Mouse (Mus musculus): ENCODE measurements around the gene Slc35f1. TPM values are rescaled to one million over a fixed set of nuclear protein-coding genes. Genes with fewer than 3 reads are reported as not detected.

Gene Slc35f1
- polyA plus RNA-seq, 1 experiment from 2014 or later = 2.3 TPM

GRCm38 (mm10) chr10:52932159-52932558 lies 241.8 kb downstream of the Slc35f1 start:
- no peak overlapping the region for H3K9ac ChIP-seq (ENCODE audit: low read length)
- no peaks in the 10 kb centered on the region for H3K9me3 ChIP-seq (ENCODE audit: control insufficient read depth, low read length)
- H3K4me2 ChIP-seq (ENCODE audit: low read length) = no peak overlapping the region
- no peak overlapping the region for H3K27ac ChIP-seq (ENCODE audit: low read depth)
- ATAC-seq (replicated peaks; ENCODE audit: low FRiP score, low TSS enrichment, low read depth) = no peak
- WGBS = 57% methylated on average over 1 of the region's 1 CpGs
- H3K4me3 ChIP-seq (ENCODE audit: low read depth, low read length) = no peak overlapping the region
- H3K27me3 ChIP-seq (replicated peaks; ENCODE audit: control insufficient read depth, insufficient read depth, low read length) = no peaks in the 10 kb centered on the region
- no peaks in the 10 kb centered on the region for H3K4me1 ChIP-seq (replicated peaks; ENCODE audit: control insufficient read depth, insufficient read depth, low read length)
- DNase-seq (ENCODE audit: low spot score) = no peak
- no peaks in the 10 kb centered on the region for H3K36me3 ChIP-seq (ENCODE audit: control insufficient read depth, insufficient read depth, low read length)

DNA sequence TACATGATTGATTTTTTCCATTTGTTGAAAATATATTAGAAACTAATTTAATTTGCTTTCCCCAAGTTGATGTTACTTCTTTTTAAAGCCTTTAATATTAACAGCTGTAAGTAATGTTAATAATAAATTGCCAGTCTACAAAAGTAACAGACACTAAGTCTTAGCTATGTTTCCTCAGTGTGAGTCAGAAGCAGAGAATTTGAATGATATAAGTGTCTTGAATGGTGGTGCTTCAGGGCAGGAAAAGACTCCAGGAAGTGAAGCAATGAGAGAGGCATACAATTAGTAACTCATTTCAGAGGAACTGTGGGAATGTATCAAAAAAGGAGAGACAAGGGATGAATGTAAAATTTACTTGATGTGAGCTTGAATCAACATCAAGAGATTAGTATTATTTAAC lies 244.3 kb downstream of the Slc35f1 start:
- no peaks in the 10 kb centered on the region for H3K27me3 ChIP-seq (replicated peaks; ENCODE audit: control insufficient read depth, insufficient read depth, low read length)
- no peak overlapping the region for H3K27ac ChIP-seq (ENCODE audit: low read depth)
- ATAC-seq (replicated peaks; ENCODE audit: low FRiP score, low TSS enrichment, low read depth) (no peak), DNase-seq (ENCODE audit: low spot score) (no peak)
- no peak overlapping the region for H3K4me3 ChIP-seq (ENCODE audit: low read depth, low read length)
- no peak overlapping the region for H3K9ac ChIP-seq (ENCODE audit: low read length)
- no peak overlapping the region for H3K4me2 ChIP-seq (ENCODE audit: low read length)
- H3K36me3 ChIP-seq (ENCODE audit: control insufficient read depth, insufficient read depth, low read length) = no peaks in the 10 kb centered on the region
- no peaks in the 10 kb centered on the region for H3K9me3 ChIP-seq (ENCODE audit: control insufficient read depth, low read length)
- H3K4me1 ChIP-seq (replicated peaks; ENCODE audit: control insufficient read depth, insufficient read depth, low read length) = no peaks in the 10 kb centered on the region

DNA sequence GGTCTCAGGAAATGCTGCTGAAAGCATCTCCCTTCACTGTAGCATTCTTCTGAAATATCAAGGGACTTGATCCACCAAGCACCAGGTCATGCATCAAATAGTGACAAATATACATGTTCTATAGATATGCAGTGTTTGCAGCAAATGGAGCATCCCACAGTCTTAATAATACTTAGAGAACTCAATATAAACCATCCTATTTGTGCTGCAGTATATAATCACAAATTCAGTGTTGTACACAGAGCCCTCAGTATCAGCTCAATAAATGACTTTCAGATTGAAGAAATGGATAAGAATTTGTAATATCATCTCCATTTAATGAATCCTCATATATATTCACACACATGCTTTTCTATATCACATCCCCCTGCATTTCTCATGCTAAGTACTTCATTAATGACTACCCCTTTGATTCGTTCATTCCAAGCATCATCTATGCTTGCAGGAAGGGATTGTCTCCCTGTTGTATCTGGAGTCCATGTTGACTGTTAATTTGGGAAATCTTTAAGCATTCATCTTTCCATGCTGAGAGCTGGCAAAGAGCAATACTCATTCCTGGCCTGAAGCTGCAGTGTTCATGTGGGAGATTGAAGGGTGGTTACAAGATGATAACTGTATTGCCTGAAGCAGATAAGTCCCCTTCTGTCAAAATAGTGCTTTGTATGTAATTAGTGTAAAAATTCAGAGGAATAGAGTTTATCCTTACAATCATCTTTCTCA lies 249.9 kb downstream of the Slc35f1 start:
- Histone ChIP-seq H3K9ac (ENCODE audit: low read length) (no peak overlapping the region), H3K27me3 (replicated peaks; ENCODE audit: control insufficient read depth, insufficient read depth, low read length) (no peaks in the 10 kb centered on the region), H3K4me2 (ENCODE audit: low read length) (no peak overlapping the region), H3K4me3 (ENCODE audit: low read depth, low read length) (no peak overlapping the region), H3K36me3 (ENCODE audit: control insufficient read depth, insufficient read depth, low read length) (no peaks in the 10 kb centered on the region), H3K27ac (ENCODE audit: low read depth) (no peak overlapping the region), H3K9me3 (ENCODE audit: control insufficient read depth, low read length) (no peaks in the 10 kb centered on the region), H3K4me1 (replicated peaks; ENCODE audit: control insufficient read depth, insufficient read depth, low read length) (no peaks in the 10 kb centered on the region)
- no peak for DNase-seq (ENCODE audit: low spot score)
- ATAC-seq (replicated peaks; ENCODE audit: low FRiP score, low TSS enrichment, low read depth) = no peak
- WGBS = 88% methylated on average over 1 of the region's 1 CpGs

DNA sequence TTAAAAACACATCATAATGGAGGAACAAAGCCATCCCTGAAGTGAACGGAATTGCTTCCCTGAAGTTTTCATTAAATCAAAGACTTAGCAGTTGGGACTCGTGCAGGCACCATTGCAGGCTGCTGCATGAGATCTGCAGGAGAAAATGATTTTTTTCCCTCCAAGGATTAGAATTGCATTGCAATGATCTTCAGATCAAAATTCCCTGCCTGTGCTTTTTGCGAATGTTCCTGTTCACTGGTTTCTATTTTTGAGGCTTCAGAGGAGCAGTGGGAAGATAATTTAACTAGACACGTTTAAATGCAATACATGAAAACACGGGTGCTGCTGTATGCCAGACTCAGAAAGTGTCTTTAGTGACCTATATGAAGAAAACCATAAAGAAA lies 250.5 kb downstream of the Slc35f1 start:
- H3K9ac ChIP-seq (ENCODE audit: low read length) = no peak overlapping the region
- WGBS = 75% methylated on average over 5 of the region's 5 CpGs
- H3K36me3 ChIP-seq (ENCODE audit: control insufficient read depth, insufficient read depth, low read length) = no peaks in the 10 kb centered on the region
- H3K4me2 ChIP-seq (ENCODE audit: low read length) = no peak overlapping the region
- ATAC-seq (replicated peaks; ENCODE audit: low FRiP score, low TSS enrichment, low read depth) (no peak), DNase-seq (ENCODE audit: low spot score) (no peak)
- H3K4me3 ChIP-seq (ENCODE audit: low read depth, low read length) = no peak overlapping the region
- H3K27me3 ChIP-seq (replicated peaks; ENCODE audit: control insufficient read depth, insufficient read depth, low read length) = no peaks in the 10 kb centered on the region
- no peaks in the 10 kb centered on the region for H3K4me1 ChIP-seq (replicated peaks; ENCODE audit: control insufficient read depth, insufficient read depth, low read length)
- H3K9me3 ChIP-seq (ENCODE audit: control insufficient read depth, low read length) = no peaks in the 10 kb centered on the region
- no peak overlapping the region for H3K27ac ChIP-seq (ENCODE audit: low read depth)

GRCm38 (mm10) chr10:52952581-52952980 lies 262.2 kb downstream of the Slc35f1 start:
- Histone ChIP-seq H3K9me3 (ENCODE audit: control insufficient read depth, low read length) (no peaks in the 10 kb centered on the region), H3K9ac (ENCODE audit: low read length) (no peak overlapping the region), H3K4me1 (replicated peaks; ENCODE audit: control insufficient read depth, insufficient read depth, low read length) (no peaks in the 10 kb centered on the region), H3K4me3 (ENCODE audit: low read depth, low read length) (no peak overlapping the region), H3K27ac (ENCODE audit: low read depth) (no peak overlapping the region), H3K36me3 (ENCODE audit: control insufficient read depth, insufficient read depth, low read length) (no peaks in the 10 kb centered on the region), H3K4me2 (ENCODE audit: low read length) (no peak overlapping the region), H3K27me3 (replicated peaks; ENCODE audit: control insufficient read depth, insufficient read depth, low read length) (no peaks in the 10 kb centered on the region)
- WGBS = 74% methylated on average over 3 of the region's 3 CpGs
- DNase-seq (ENCODE audit: low spot score) = no peak
- no peak for ATAC-seq (replicated peaks; ENCODE audit: low FRiP score, low TSS enrichment, low read depth)

DNA sequence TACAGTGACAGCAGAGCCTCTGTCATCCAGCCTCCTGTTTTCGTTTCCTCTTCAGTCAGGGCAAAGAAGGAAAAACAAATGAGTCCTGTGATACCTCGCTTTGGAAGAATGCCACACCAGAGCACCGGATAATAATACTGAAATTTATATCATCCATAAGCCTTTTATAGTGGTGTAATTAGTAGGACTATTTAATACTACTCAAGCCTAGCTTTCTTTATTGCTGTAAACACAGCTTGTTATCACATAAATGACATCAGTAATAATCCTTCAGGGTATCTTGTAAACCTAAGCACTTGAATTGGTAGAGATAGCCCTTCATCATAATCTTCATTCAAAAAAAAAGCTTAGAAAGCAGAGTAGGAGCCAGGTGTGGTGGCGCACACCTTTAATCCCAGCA lies 266.4 kb downstream of the Slc35f1 start:
- H3K27ac ChIP-seq (ENCODE audit: low read depth) = no peak overlapping the region
- no peak overlapping the region for H3K4me2 ChIP-seq (ENCODE audit: low read length)
- no peaks in the 10 kb centered on the region for H3K36me3 ChIP-seq (ENCODE audit: control insufficient read depth, insufficient read depth, low read length)
- no peaks in the 10 kb centered on the region for H3K9me3 ChIP-seq (ENCODE audit: control insufficient read depth, low read length)
- H3K9ac ChIP-seq (ENCODE audit: low read length) = no peak overlapping the region
- ATAC-seq (replicated peaks; ENCODE audit: low FRiP score, low TSS enrichment, low read depth) (no peak), DNase-seq (ENCODE audit: low spot score) (no peak)
- H3K4me1 ChIP-seq (replicated peaks; ENCODE audit: control insufficient read depth, insufficient read depth, low read length) = no peaks in the 10 kb centered on the region
- no peak overlapping the region for H3K4me3 ChIP-seq (ENCODE audit: low read depth, low read length)
- no peaks in the 10 kb centered on the region for H3K27me3 ChIP-seq (replicated peaks; ENCODE audit: control insufficient read depth, insufficient read depth, low read length)
- WGBS = 66% methylated on average over 4 of the region's 4 CpGs

DNA sequence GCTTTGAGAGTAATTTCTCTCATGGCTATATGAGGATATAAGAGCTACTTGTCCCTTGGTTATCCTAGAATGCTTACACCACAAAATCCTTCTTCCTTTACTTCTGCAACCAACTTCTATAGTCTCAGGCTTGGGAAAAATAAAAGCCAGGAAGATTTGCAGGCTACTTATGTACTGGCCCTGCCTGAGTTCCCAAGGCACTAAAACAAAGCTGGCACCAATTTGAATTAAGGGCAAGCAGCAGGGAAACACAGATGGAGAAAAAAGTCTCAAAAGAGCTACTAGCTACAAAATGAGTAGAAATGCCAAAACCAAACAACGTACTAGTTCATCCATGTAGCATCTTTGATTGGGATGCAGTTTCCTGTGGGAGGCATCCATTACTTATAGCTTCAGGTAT lies 288.9 kb downstream of the Slc35f1 start:
- no peaks in the 10 kb centered on the region for H3K36me3 ChIP-seq (ENCODE audit: control insufficient read depth, insufficient read depth, low read length)
- H3K27me3 ChIP-seq (replicated peaks; ENCODE audit: control insufficient read depth, insufficient read depth, low read length) = no peaks in the 10 kb centered on the region
- DNase-seq (ENCODE audit: low spot score) (no peak), ATAC-seq (replicated peaks; ENCODE audit: low FRiP score, low TSS enrichment, low read depth) (no peak)
- no peak overlapping the region for H3K4me3 ChIP-seq (ENCODE audit: low read depth, low read length)
- 95% methylated on average over 1 of the region's 1 CpGs for WGBS
- no peaks in the 10 kb centered on the region; the same call in 1 of the 2 replicates for H3K4me1 ChIP-seq (replicated peaks; ENCODE audit: control insufficient read depth, insufficient read depth, low read length)
- no peaks in the 10 kb centered on the region for H3K9me3 ChIP-seq (ENCODE audit: control insufficient read depth, low read length)
- H3K4me2 ChIP-seq (ENCODE audit: low read length) = no peak overlapping the region
- H3K27ac ChIP-seq (ENCODE audit: low read depth) = no peak overlapping the region
- no peak overlapping the region for H3K9ac ChIP-seq (ENCODE audit: low read length)

GRCm38 (mm10) chr10:52982836-52983235 lies 292.5 kb downstream of the Slc35f1 start:
- no peaks in the 10 kb centered on the region; the same call in 1 of the 2 replicates for H3K4me1 ChIP-seq (replicated peaks; ENCODE audit: control insufficient read depth, insufficient read depth, low read length)
- DNase-seq (ENCODE audit: low spot score) = no peak
- H3K4me3 ChIP-seq (ENCODE audit: low read depth, low read length) = no peak overlapping the region
- H3K9ac ChIP-seq (ENCODE audit: low read length) = no peak overlapping the region
- no peaks in the 10 kb centered on the region for H3K27me3 ChIP-seq (replicated peaks; ENCODE audit: control insufficient read depth, insufficient read depth, low read length)
- no peak for ATAC-seq (replicated peaks; ENCODE audit: low FRiP score, low TSS enrichment, low read depth)
- H3K36me3 ChIP-seq (ENCODE audit: control insufficient read depth, insufficient read depth, low read length) = no peaks in the 10 kb centered on the region
- no peaks in the 10 kb centered on the region for H3K9me3 ChIP-seq (ENCODE audit: control insufficient read depth, low read length)
- H3K27ac ChIP-seq (ENCODE audit: low read depth) = no peak overlapping the region
- WGBS = 43% methylated on average over 1 of the region's 1 CpGs
- no peak overlapping the region for H3K4me2 ChIP-seq (ENCODE audit: low read length)

- no peak overlapping the region for H3K4me3 ChIP-seq (ENCODE audit: low read depth, low read length)
- no peak for DNase-seq (ENCODE audit: low spot score)
- WGBS = 44% methylated on average over 2 of the region's 2 CpGs
- H3K27ac ChIP-seq (ENCODE audit: low read depth) = no peak overlapping the region
- H3K4me2 ChIP-seq (ENCODE audit: low read length) = no peak overlapping the region
- ATAC-seq (replicated peaks; ENCODE audit: low FRiP score, low TSS enrichment, low read depth) = no peak
- H3K36me3 ChIP-seq (ENCODE audit: control insufficient read depth, insufficient read depth, low read length) = no peaks in the 10 kb centered on the region
- H3K9me3 ChIP-seq (ENCODE audit: control insufficient read depth, low read length) = no peaks in the 10 kb centered on the region
- no peaks in the 10 kb centered on the region for H3K27me3 ChIP-seq (replicated peaks; ENCODE audit: control insufficient read depth, insufficient read depth, low read length)
- H3K4me1 ChIP-seq (replicated peaks; ENCODE audit: control insufficient read depth, insufficient read depth, low read length) = no peaks in the 10 kb centered on the region; the same call in 1 of the 2 replicates
- no peak overlapping the region for H3K9ac ChIP-seq (ENCODE audit: low read length)
Observed at GRCm38 (mm10) chr10:52992246-52992645, 301.9 kb downstream of the Slc35f1 start.
